Mouse (Mus musculus): Measurements from ENCODE around the gene Bin2.

GRCm38 (mm10) chr15:100715399-100715993 is 46.1 kb upstream of the Bin2 start:
- no peak for TF ChIP-seq EP300 (IDR thresholded peaks at IDR 0.05; ENCODE audit: insufficient read depth, low read depth, low read length)
- TF ChIP-seq CTCF (IDR thresholded peaks at IDR 0.05), result no peak

Measured in heart, adult 2 months (tissue).